Mouse (Mus musculus) erythroblast, embryonic 14.5 days (primary cell): ENCODE measurements around the gene Bahcc1.

Source experiments
- GATA1 ChIP-seq: IDR thresholded peaks from 2 replicates; pipeline ENCODE4 v1.6.1; 2012; ENCODE audit warnings: low read length, inconsistent platforms, mixed read lengths
- TAL1 ChIP-seq: IDR thresholded peaks from 3 replicates; pipeline ENCODE4 v1.6.1; 2012; ENCODE audit warnings: low read length, inconsistent platforms, mixed read lengths

DNA sequence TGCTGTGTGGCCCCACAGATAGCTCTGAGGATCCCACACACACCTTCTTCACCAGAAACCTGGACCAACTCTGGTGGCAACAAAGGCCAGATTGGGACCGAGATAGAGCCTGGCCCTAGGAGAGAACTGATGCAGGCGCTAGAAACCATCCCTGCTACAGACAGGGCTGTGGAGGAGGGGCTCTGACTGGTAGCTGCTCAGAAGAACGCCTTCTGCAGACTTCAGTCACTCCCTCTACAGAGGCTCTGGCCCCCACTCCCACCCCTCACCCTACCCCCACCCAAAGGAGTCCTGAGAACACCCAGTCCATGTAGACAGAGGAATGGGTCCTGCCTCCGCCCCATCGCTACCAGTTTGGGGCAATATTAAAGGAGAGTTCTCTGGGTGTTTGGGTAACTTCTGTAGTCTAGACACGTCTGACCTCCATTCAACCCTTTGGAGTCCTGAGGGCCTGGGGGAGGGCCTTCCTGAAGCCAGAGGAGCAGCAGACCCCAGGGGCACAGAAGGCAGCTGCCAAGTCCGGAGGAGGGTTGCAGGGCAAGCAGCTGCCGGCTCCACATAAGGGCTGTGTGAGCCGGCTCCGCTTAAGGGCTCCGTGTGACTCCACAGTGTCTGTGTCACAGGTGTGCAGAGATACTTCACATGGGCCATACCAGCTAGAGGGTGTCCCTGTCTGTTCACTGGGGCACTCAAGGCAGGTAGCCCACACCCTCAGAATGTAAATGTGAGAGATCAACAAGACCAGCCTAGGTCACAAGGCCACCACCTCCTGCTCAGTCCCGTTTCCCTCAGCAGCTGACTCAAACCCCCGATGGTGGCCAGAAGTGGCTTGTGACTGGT lies 63.8 kb downstream of the Bahcc1 start:
- TF ChIP-seq TAL1 (no peak), GATA1 (no peak)
